Mouse (Mus musculus) ES-E14 (cell line): ENCODE measurements at regions not wholly inside any gene's neighbourhood (a gene's known extent, or its start where the extent isn't known, plus 50 kb on each side); places are given as distances from the start of the nearest gene placed in this dataset.
"Not testable (repeated sequence)": the region's sequence is repeated elsewhere in the genome, so short reads cannot be mapped to it uniquely, and the experiment has no call there.

Experiments
- HCFC1 ChIP-seq: IDR thresholded peaks from 2 replicates; pipeline ENCODE4 v1.6.1; 2012; ENCODE audit warnings: low read length, inconsistent platforms, borderline replicate concordance; ENCODE audit not compliant: insufficient read depth
- MAFK ChIP-seq: IDR thresholded peaks from 2 replicates; pipeline ENCODE4 v1.6.1; 2014; ENCODE audit warnings: mild to moderate bottlenecking, low read depth, low read length, inconsistent platforms; ENCODE audit not compliant: insufficient read depth
- ZC3H11A ChIP-seq: IDR thresholded peaks from 2 replicates; pipeline ENCODE4 v1.6.1; 2012; ENCODE audit warnings: low read depth, mild to moderate bottlenecking, inconsistent platforms, low read length, borderline replicate concordance
- ZNF384 ChIP-seq: IDR thresholded peaks from 2 replicates; pipeline ENCODE4 v1.6.1; 2012; ENCODE audit warnings: low read depth, low read length, inconsistent platforms

- TF ChIP-seq HCFC1, ZC3H11A, MAFK, ZNF384: not testable (repeated sequence)
Observed at GRCm38 (mm10) chrX:103129347-103129746, 57.1 kb downstream of the Nap1l2 start.
